Mouse (Mus musculus) limb, embryonic 11.5 days (tissue): ENCODE measurements around the gene Col13a1. TPM values are rescaled to one million over a fixed set of nuclear protein-coding genes. Genes with fewer than 3 reads are reported as not detected.

ENCODE experiments used
- ATAC-seq: fragments of 200-750 bp; cut with Nextera tagmentation; 2 replicates; pipeline ENCODE4 v1.8.0; 2017; ENCODE audit warnings: low read depth; ENCODE audit not compliant: insufficient number of reproducible peaks, low FRiP score, low TSS enrichment
- DNase-seq: peaks from one replicate; pipeline ENCODE4 v3.0.0-alpha.2; 2015; ENCODE audit warnings: low spot score
- H3K27ac ChIP-seq: fragments of 300-500 bp; sonication (generic); replicated peaks from 2 replicates; pipeline ENCODE4 v1.5.1; 2014; ENCODE audit warnings: low read depth, mild to moderate bottlenecking, low read length
- H3K27me3 ChIP-seq: fragments of 300-500 bp; sonication (generic); 2 replicates; pipeline ENCODE4 v1.6.1; 2014; ENCODE audit warnings: mild to moderate bottlenecking, low read length, mixed read lengths; ENCODE audit not compliant: control insufficient read depth, insufficient read depth
- H3K36me3 ChIP-seq: fragments of 300-500 bp; sonication (generic); 2 replicates; pipeline ENCODE4 v1.6.1; 2014; ENCODE audit warnings: mild to moderate bottlenecking, low read length, moderate library complexity, mixed read lengths; ENCODE audit not compliant: control insufficient read depth, insufficient read depth
- H3K4me1 ChIP-seq: fragments of 300-500 bp; sonication (generic); 2 replicates; pipeline ENCODE4 v1.6.1; 2014; ENCODE audit warnings: low read length, mixed read lengths; ENCODE audit not compliant: control insufficient read depth, insufficient read depth
- H3K4me2 ChIP-seq: fragments of 300-500 bp; sonication (generic); 2 replicates; pipeline ENCODE4 v1.6.1; 2014; ENCODE audit warnings: low read depth, mild to moderate bottlenecking, moderate library complexity; ENCODE audit not compliant: severe bottlenecking
- H3K4me3 ChIP-seq: fragments of 300-500 bp; sonication (generic); 2 replicates; pipeline ENCODE4 v1.5.1; 2014; ENCODE audit warnings: low read depth, low read length
- H3K9ac ChIP-seq: fragments of 300-500 bp; sonication (generic); 2 replicates; pipeline ENCODE4 v1.6.1; 2014; ENCODE audit warnings: mild to moderate bottlenecking, low read length
- H3K9me3 ChIP-seq: fragments of 300-500 bp; sonication (generic); 2 replicates; pipeline ENCODE4 v1.6.1; 2016; ENCODE audit warnings: low read length; ENCODE audit not compliant: control insufficient read depth
- WGBS: fragments of 180-500 bp; shearing (Covaris S2); extraction: QIAGEN DNeasy Blood & Tissue Kit; methylation state at CpG from one replicate; pipeline ENCODE4 v1.1.7; 2014; 5-methylcytosine and 5-hydroxymethylcytosine counted together
- polyA plus RNA-seq: library from polyadenylated mRNA; unstranded; fragments of >200 nt; fragmentation: Nextera tagmentation; extraction: Ambion mirVana; gene quantifications from 2 replicates; pipeline ENCODE4 v1.2.1, GENCODE M21; 2014

The Col13a1 gene
- polyA plus RNA-seq, 1 experiment from 2014 or later, result 1.0 TPM

GRCm38 (mm10) chr10:61827950-61828936, 150.7 kb downstream of the Col13a1 start:
- 87% methylated on average over 32 of the region's 32 CpGs for WGBS
- DNase-seq, result peak; percentile 30

GRCm38 (mm10) chr10:61826753-61827435, 152.0 kb downstream of the Col13a1 start:
- 22% methylated on average over 16 of the region's 16 CpGs for WGBS
- peak overlapping the region; percentile 36 for H3K27ac ChIP-seq
- DNase-seq (peak; percentile 67), ATAC-seq (0 out of 2 replicates have a peak, but pooled peaks have one; percentile 46)
- no peak overlapping the region for H3K4me2 ChIP-seq
- H3K36me3 ChIP-seq, result no peaks in the 10 kb centered on the region
- H3K9me3 ChIP-seq, result no peaks in the 10 kb centered on the region
- H3K4me1 ChIP-seq, result peaks cover 40% of the 10 kb centered on the region
- H3K27me3 ChIP-seq, result no peaks in the 10 kb centered on the region
- H3K9ac ChIP-seq, result no peak overlapping the region
- no peak overlapping the region for H3K4me3 ChIP-seq

More at GRCm38 (mm10) chr10:61827950-61828936, 150.7 kb downstream of the Col13a1 start:
- ATAC-seq, result no peak
- H3K4me1 ChIP-seq, result peaks cover 40% of the 10 kb centered on the region
- H3K9ac ChIP-seq, result no peak overlapping the region
- no peaks in the 10 kb centered on the region for H3K9me3 ChIP-seq
- no peak overlapping the region for H3K4me2 ChIP-seq
- H3K36me3 ChIP-seq, result no peaks in the 10 kb centered on the region
- no peak overlapping the region for H3K4me3 ChIP-seq
- 0 out of 2 replicates have a peak overlapping the region, but pooled peaks have one; percentile 18 for H3K27ac ChIP-seq
- H3K27me3 ChIP-seq, result no peaks in the 10 kb centered on the region

GRCm38 (mm10) chr10:61825979-61826752, 152.7 kb downstream of the Col13a1 start:
- 40% methylated on average over 13 of the region's 13 CpGs for WGBS
- H3K27ac ChIP-seq, result peak overlapping the region; percentile 16; the same call in 1 of the 2 replicates
- ATAC-seq, result no peak
- no peaks in the 10 kb centered on the region for H3K9me3 ChIP-seq
- no peak overlapping the region for H3K9ac ChIP-seq
- H3K36me3 ChIP-seq, result no peaks in the 10 kb centered on the region
- no peak overlapping the region for H3K4me3 ChIP-seq
- peaks cover 33% of the 10 kb centered on the region for H3K4me1 ChIP-seq
- H3K4me2 ChIP-seq, result no peak overlapping the region
- H3K27me3 ChIP-seq, result no peaks in the 10 kb centered on the region
- DNase-seq, result no peak

- H3K4me1 ChIP-seq, result peaks cover 30% of the 10 kb centered on the region
- no peak for ATAC-seq
- no peak overlapping the region for H3K4me3 ChIP-seq
- 9% methylated on average over 5 of the region's 5 CpGs for WGBS
- no peak overlapping the region for H3K4me2 ChIP-seq
- H3K27me3 ChIP-seq, result no peaks in the 10 kb centered on the region
- no peak overlapping the region for H3K27ac ChIP-seq
- no peak overlapping the region for H3K9ac ChIP-seq
- no peaks in the 10 kb centered on the region for H3K9me3 ChIP-seq
- H3K36me3 ChIP-seq, result no peaks in the 10 kb centered on the region
- peak; percentile 58 for DNase-seq
These were observed 153.4 kb downstream of the Col13a1 start for GRCm38 (mm10) chr10:61825536-61825935.

- Histone ChIP-seq H3K4me2 (no peak overlapping the region), H3K4me1 (peaks cover 30% of the 10 kb centered on the region), H3K27me3 (no peaks in the 10 kb centered on the region), H3K9me3 (no peaks in the 10 kb centered on the region), H3K27ac (no peak overlapping the region), H3K9ac (no peak overlapping the region), H3K36me3 (no peaks in the 10 kb centered on the region), H3K4me3 (no peak overlapping the region)
- 0 out of 2 replicates have a peak, but pooled peaks have one; percentile 31 for ATAC-seq
- peak; percentile 47 for DNase-seq
- 15% methylated on average over 4 of the region's 4 CpGs for WGBS
These were observed 155.2 kb downstream of the Col13a1 start for GRCm38 (mm10) chr10:61823731-61824115.

- ATAC-seq (0 out of 2 replicates have a peak, but pooled peaks have one; percentile 32), DNase-seq (no peak)
- no peak overlapping the region for H3K27ac ChIP-seq
- no peak overlapping the region for H3K4me3 ChIP-seq
- no peaks in the 10 kb centered on the region for H3K27me3 ChIP-seq
- peaks cover 30% of the 10 kb centered on the region for H3K4me1 ChIP-seq
- no peaks in the 10 kb centered on the region for H3K9me3 ChIP-seq
- WGBS, result 18% methylated on average over 7 of the region's 7 CpGs
- no peaks in the 10 kb centered on the region for H3K36me3 ChIP-seq
- H3K4me2 ChIP-seq, result no peak overlapping the region
- H3K9ac ChIP-seq, result no peak overlapping the region
These were observed 155.8 kb downstream of the Col13a1 start for GRCm38 (mm10) chr10:61822968-61823730.

- WGBS, result 60% methylated on average over 9 of the region's 9 CpGs
- H3K36me3 ChIP-seq, result no peaks in the 10 kb centered on the region
- ATAC-seq, result no peak
- no peaks in the 10 kb centered on the region for H3K27me3 ChIP-seq
- H3K4me2 ChIP-seq, result no peak overlapping the region
- H3K4me1 ChIP-seq, result peaks cover 15% of the 10 kb centered on the region
- H3K9me3 ChIP-seq, result no peaks in the 10 kb centered on the region
- no peak overlapping the region for H3K9ac ChIP-seq
- peak; percentile 40 for DNase-seq
- no peak overlapping the region for H3K27ac ChIP-seq
- no peak overlapping the region for H3K4me3 ChIP-seq
These were observed 158.9 kb downstream of the Col13a1 start for GRCm38 (mm10) chr10:61820050-61820449.
